Mouse (Mus musculus) Patski (cell line): ENCODE data around the gene Ptprf. TPM values are rescaled to one million over a fixed set of nuclear protein-coding genes. Genes with fewer than 3 reads are reported as not detected.

Experiments used
- ATAC-seq: fragments of 100-300 bp; one replicate; pipeline ENCODE4 v1.8.0; 2021
- CTCF ChIA-PET: fragments of 350-600 bp; sonication (Branson Sonifier 250); formaldehyde crosslinking; loops from one replicate; lab custom pipeline; 2022; ENCODE audit warnings: inconsistent platforms; lab: Charles Lee
- POLR2A ChIA-PET: fragments of 350-600 bp; sonication (Branson Sonifier 250); formaldehyde crosslinking; loops from one replicate; lab custom pipeline; 2022; ENCODE audit warnings: antibody characterized with exemption, inconsistent platforms; lab: Charles Lee
- DNase-seq: peaks from one replicate; pipeline ENCODE4 v3.0.0-alpha.2; 2011; ENCODE audit warnings: low read depth, low spot score
- H3K27me3 ChIP-seq: fragments of 371-371 bp; one replicate; pipeline ENCODE4 v1.5.1; 2021
- CTCF ChIP-seq: fragments of 100-300 bp; IDR thresholded peaks from one replicate; pipeline ENCODE4 v1.5.1; 2021
- in situ Hi-C: fragments of 300-500 bp; cut with MboI; formaldehyde crosslinking; loops from 3 replicates; pipeline ENCODE4 v1.11.1; 2018; ENCODE audit warnings: low pct_unique_long_range_greater_than_20kb, mixed read lengths
- polyA plus RNA-seq: library from polyadenylated mRNA; unstranded; gene quantifications from one replicate; pipeline ENCODE4 v1.2.3, GENCODE M21; 2021

Gene Ptprf
- polyA plus RNA-seq, 1 experiment from 2014 or later = 5.9 TPM

DNA sequence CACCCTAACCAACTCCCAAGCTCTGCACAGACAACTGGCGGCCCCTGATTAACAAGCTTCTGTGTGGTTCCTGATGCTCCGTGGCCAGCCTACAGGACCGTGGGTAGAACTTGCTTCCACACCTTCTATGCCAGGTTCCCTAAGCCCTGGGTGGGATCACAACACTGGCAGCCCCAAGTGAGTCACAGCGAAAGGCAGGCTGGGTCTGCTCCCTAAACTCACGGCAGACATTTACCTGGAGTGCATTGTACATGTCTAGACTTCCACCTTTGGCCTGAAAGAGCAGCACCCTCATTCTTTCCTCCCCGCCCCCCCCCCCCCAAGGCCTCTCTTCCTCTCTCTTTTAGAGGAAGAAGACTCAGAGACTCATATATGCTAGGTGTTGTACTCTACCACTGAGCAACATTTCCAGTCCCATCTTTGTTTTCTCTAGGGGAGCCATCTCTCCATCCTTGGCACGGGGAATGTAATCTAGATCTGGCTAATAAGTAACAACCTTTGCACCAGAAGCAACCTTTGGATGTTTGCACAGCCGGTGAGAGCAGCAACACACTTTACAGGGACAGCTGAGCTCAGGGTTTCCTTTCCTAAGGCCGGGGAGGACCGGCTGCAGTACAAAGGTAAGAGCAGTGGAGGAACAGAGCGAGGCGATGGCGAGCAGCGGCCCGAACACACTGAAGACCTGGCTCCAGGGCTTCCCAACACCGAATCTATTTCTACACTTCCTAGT is 51.1 kb downstream of the Ptprf start:
- ATAC-seq (no peak), DNase-seq (no peak)
- in situ Hi-C loops = no loop called here
- POLR2A ChIA-PET = interaction anchor here (0.6 kb wide), 1 partner anchor 18 kb away, joined by 4 read pairs; no protein-coding TSS in a partner anchor
- CTCF ChIA-PET = interaction anchor here (2.0 kb wide), 1 partner anchor 10 kb away, joined by 5 read pairs; no protein-coding TSS in a partner anchor
- TF ChIP-seq CTCF = no peak
- H3K27me3 ChIP-seq = no peaks in the 10 kb centered on the region

DNA sequence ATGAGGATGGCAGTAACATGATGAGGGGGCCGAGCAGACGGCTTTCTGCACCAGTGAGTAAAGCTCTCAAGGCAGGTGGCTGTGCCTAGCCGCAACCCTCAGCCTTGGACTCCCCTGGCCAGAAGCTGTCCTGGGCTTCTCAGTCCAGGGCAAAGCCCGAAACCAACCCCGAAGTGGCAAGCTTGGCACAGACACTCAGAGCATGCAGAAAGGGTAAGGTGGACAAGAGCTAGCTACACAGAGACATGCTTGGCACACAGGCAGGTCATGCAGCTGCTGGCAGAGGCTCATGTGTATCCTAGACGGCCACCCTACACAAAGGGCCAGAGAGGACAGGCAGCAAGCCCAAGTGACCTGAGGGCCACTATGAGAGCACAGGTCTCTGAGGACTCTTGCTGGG is 52.5 kb downstream of the Ptprf start:
- ChIA-PET POLR2A (no interaction called here), CTCF (no interaction called here)
- in situ Hi-C loops = no loop called here
- ATAC-seq = no peak
- TF ChIP-seq CTCF = no peak
- no peaks in the 10 kb centered on the region for H3K27me3 ChIP-seq
- no peak for DNase-seq

DNA sequence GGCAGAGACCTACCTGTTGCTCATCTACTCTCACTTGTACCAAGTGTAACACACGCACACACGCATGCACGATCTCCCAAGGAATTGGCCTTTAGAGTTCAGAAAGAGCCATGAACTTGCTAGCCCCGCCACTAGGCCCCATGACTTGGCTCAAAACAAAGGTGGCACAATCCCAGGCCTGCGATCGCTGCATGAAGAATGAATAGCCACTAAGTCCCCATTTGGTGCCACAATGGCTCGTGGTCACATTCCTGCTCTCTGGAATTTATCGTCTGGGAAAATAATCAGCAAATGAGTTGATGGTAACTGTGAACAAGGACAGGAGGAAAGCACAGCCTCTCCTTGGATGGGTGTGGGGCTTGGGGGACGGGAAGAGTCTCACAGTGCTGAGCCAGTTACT is 54.3 kb downstream of the Ptprf start:
- ATAC-seq = no peak
- ChIA-PET POLR2A (no interaction called here), CTCF (no interaction called here)
- DNase-seq = no peak
- in situ Hi-C loops = no loop called here
- no peak for TF ChIP-seq CTCF
- no peaks in the 10 kb centered on the region for H3K27me3 ChIP-seq

DNA sequence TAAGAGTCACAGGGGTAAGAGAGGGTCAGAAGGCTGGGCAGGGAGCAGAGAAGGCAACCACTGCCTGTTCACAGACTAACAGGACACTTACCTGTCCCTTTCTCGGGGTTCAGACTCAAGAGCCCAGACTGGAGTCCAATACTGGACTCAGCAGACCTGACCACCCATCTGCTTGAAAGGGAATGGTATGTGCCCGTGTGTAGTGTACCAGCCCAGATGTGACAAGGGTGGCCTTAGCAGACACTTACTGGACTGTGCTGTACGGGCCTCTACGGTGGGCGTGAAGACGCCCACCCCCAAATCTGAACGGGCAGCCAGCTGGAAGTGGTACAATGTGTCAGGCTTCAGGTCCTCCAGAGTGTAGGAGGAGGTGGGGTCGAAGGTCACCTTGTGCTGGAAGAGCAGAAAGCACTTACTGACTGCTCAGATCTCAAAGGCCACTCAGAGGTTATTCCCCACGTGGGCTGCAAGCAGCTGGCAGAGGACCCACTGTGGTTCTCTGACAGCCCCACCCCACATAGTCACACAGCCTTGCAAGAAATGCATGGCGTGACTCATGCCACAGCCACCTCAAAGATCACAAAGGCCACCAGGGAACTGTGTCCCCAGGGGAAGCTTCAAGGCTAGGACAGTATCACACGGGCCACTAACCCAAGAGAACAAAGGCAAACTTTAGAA is 56.4 kb downstream of the Ptprf start:
- DNase-seq (no peak), ATAC-seq (no peak)
- TF ChIP-seq CTCF = no peak
- H3K27me3 ChIP-seq = no peaks in the 10 kb centered on the region
- POLR2A ChIA-PET = interaction anchor here (0.6 kb wide), 1 partner anchor 12 kb away, joined by 3 read pairs; no protein-coding TSS in a partner anchor
- in situ Hi-C loops = no loop called here
- CTCF ChIA-PET = no interaction called here

DNA sequence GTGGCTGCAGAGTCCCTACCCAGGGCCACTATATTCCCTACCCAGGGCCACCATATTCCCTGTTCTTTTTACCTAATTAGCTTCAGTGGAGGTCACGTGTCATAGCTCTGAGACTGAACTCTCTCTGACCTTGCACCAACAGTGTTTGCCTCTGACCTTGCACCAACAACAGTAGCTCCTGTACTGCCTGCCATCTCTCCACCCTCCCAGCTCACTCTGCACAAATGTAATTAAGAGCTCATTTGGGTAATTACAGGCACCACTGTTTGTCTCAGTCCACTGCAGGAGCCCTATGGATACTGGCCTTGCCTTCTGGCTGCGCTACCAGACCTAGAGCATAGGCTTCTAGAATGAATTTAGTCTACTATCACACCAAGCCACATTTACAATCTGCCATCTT is 57.3 kb downstream of the Ptprf start:
- DNase-seq = no peak
- POLR2A ChIA-PET = no interaction called here
- CTCF ChIA-PET = interaction anchor here (1.0 kb wide), 1 partner anchor 71 kb away, joined by 3 read pairs; no protein-coding TSS in a partner anchor
- in situ Hi-C loops = no loop called here
- no peak for TF ChIP-seq CTCF
- ATAC-seq = no peak
- H3K27me3 ChIP-seq = no peaks in the 10 kb centered on the region

DNA sequence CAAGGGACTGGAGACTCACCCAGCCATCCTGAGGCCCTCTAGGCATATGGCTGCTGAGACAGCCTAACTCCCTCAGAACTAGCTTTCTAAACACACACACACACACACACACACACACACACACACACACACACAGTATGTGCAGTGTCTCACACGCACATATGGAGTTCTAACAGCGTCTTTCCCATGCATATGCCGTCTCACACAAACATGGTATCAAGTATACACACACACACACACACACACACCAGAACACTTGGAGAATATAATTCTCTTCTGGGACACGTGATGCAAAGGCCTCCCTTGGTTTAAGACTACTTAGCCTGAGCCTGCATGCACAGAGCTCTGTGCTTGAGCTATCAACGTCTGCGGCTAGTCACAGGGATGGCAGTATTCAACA is 59.3 kb downstream of the Ptprf start:
- no peak for DNase-seq
- ChIA-PET CTCF (no interaction called here), POLR2A (no interaction called here)
- no peak for ATAC-seq
- in situ Hi-C loops = no loop called here
- no peaks in the 10 kb centered on the region for H3K27me3 ChIP-seq
- TF ChIP-seq CTCF = no peak

DNA sequence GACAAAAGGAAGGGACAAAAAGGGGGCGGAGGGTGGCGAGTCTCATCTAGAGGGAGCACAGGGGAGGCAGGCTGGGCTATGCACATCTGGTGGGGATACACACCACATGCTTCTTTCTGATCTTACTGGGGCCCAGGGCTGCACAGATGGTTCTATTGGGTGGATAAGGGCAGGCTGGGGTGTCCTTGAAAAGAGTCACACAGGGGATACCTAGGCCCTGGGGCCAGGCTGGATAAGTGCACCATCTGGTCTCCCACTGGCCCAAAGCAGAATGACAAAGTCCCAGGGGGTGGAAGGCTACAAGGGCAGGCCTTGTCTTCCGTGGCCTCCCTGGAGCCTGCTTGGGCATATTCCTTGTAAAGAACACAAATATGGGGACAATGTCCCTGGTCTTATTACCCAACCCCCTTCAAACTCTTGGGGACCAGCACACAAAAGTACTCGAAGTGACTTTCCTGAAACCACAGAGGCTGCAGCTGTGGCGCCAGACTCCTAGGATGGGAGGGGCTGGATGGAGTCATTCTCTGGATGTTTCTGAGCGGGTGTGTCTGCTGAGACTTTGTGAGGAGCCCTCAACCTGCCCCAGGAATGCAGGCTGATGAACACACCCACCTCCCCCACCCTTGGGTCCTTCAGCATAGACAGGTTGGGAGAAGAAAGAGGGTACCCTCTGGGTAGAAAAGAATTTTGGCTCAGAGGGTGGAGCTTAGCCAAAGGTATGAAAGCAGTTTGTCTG is 62.0 kb downstream of the Ptprf start:
- DNase-seq (no peak), ATAC-seq (no peak)
- CTCF ChIA-PET = interaction anchor here (1.6 kb wide), 1 partner anchor 13 kb away, joined by 3 read pairs; no protein-coding TSS in a partner anchor
- in situ Hi-C loops = no loop called here
- POLR2A ChIA-PET = no interaction called here
- no peak for TF ChIP-seq CTCF
- no peaks in the 10 kb centered on the region for H3K27me3 ChIP-seq

DNA sequence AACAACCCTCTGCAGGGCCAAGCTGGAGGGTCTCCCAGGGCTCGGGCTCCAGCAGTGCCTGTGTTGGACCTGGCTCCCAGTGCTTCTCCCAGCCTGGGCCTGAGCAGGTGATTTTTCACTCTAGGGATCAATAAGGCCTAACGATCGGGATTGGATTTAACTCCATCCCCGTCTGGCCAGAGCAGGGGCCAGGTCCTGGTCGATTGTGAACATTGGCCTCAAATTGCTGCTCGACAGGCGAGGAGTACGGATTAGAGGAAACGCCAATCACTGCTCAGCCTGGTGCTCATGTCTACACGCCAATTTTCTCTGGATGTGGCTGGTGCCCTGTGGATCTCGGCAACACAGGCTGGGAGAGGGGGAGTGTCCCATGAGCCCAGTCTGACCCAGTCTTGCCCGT is 63.8 kb downstream of the Ptprf start:
- POLR2A ChIA-PET = no interaction called here
- in situ Hi-C loops = no loop called here
- ATAC-seq (no peak), DNase-seq (no peak)
- no peak for TF ChIP-seq CTCF
- CTCF ChIA-PET = interaction anchor here (1.4 kb wide), 1 partner anchor 8 kb away, joined by 3 read pairs; no protein-coding TSS in a partner anchor
- no peaks in the 10 kb centered on the region for H3K27me3 ChIP-seq

DNA sequence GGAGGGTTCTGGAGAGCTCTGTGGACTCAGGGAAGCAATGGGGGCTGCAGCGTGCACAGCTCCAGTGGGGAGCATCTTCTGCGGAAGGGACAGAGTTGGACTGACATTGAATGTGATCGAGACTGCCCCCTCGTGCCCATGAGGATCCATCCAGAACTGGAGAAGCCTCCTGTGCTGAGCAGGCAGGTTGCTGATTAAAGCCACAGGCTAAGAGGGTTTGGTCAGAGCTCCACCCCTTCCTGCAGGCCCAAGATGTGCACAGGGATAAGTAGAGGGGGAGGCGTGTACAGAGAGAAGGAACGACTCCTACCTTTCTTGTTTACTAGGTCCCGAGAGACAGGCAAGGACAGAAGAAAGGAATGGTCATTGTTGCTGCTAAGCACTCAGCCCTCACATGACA is 69.9 kb downstream of the Ptprf start:
- CTCF ChIA-PET = no interaction called here
- H3K27me3 ChIP-seq = no peaks in the 10 kb centered on the region
- TF ChIP-seq CTCF = no peak
- no peak for ATAC-seq
- DNase-seq = no peak
- in situ Hi-C loops = no loop called here
- POLR2A ChIA-PET = no interaction called here

DNA sequence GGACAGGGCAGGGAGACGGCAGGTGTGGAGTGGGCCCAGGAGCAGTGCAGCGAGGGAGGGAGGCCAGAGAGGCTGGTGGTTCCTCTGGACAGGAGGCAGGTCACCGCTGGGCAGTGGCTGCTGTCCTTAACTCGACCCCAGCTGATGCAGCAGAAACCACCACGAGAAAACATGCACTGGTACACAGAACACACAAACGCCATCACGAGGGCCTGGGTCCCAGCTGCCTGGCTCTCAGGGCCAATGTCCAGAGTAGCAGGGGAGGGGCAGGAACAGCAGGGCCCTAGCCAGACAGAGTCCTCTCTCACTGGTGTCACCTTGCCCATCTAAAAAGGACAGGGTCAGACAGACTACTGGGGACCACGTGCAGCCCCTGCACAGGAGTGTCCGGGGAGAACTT is 70.4 kb downstream of the Ptprf start:
- ATAC-seq = no peak
- CTCF ChIA-PET = no interaction called here

More for the DNA sequence above, 70.4 kb downstream of the Ptprf start:
- no peak for DNase-seq
- no peak for TF ChIP-seq CTCF
- POLR2A ChIA-PET = no interaction called here
- in situ Hi-C loops = no loop called here
- H3K27me3 ChIP-seq = no peaks in the 10 kb centered on the region
